Mouse (Mus musculus) embryo, embryonic 11.5 days (tissue): ENCODE measurements around the gene Opcml.
A peak's percentile ranks its signal among the peaks of the same experiment; 100 is the strongest.

Experiments used
- DNase-seq: peaks from one replicate; pipeline ENCODE4 v3.0.0-alpha.2; 2012; ENCODE audit warnings: low read depth, low spot score

Gene Opcml

GRCm38 (mm10) chr9:28327985-28328384 lies 537.4 kb downstream of the Opcml start:
- no peak for DNase-seq

GRCm38 (mm10) chr9:28328434-28328833 lies 537.9 kb downstream of the Opcml start:
- no peak for DNase-seq

- DNase-seq = no peak
Measured at GRCm38 (mm10) chr9:28329477-28329876, 538.9 kb downstream of the Opcml start.

- no peak for DNase-seq
Measured at GRCm38 (mm10) chr9:28336511-28337208, 546.1 kb downstream of the Opcml start.

GRCm38 (mm10) chr9:28337837-28338236 lies 547.3 kb downstream of the Opcml start:
- DNase-seq = no peak

- no peak for DNase-seq
Measured at GRCm38 (mm10) chr9:28354978-28355377, 564.4 kb downstream of the Opcml start.

GRCm38 (mm10) chr9:28357946-28358345 lies 567.4 kb downstream of the Opcml start:
- DNase-seq = no peak

GRCm38 (mm10) chr9:28360691-28361090 lies 570.1 kb downstream of the Opcml start:
- no peak for DNase-seq

- DNase-seq = no peak
Measured at GRCm38 (mm10) chr9:28364473-28365159, 574.0 kb downstream of the Opcml start.

GRCm38 (mm10) chr9:28365160-28365473 lies 574.5 kb downstream of the Opcml start:
- no peak for DNase-seq

- no peak for DNase-seq
Measured at GRCm38 (mm10) chr9:28386527-28387175, 596.1 kb downstream of the Opcml start.

- no peak for DNase-seq
Measured at GRCm38 (mm10) chr9:28395222-28395621, 604.6 kb downstream of the Opcml start.

GRCm38 (mm10) chr9:28395638-28396037 lies 605.1 kb downstream of the Opcml start:
- DNase-seq = no peak

- DNase-seq = peak; percentile 30
Measured at GRCm38 (mm10) chr9:28402770-28403650, 612.4 kb downstream of the Opcml start.

- DNase-seq = peak; percentile 35
Measured at GRCm38 (mm10) chr9:28403831-28404562, 613.4 kb downstream of the Opcml start.

GRCm38 (mm10) chr9:28404616-28405015 lies 614.0 kb downstream of the Opcml start:
- no peak for DNase-seq

- DNase-seq = peak; percentile 20
Measured at GRCm38 (mm10) chr9:28405816-28406215, 615.2 kb downstream of the Opcml start.

GRCm38 (mm10) chr9:28420808-28421207 lies 630.2 kb downstream of the Opcml start:
- no peak for DNase-seq

GRCm38 (mm10) chr9:28423407-28423806 lies 632.8 kb downstream of the Opcml start:
- DNase-seq = no peak

GRCm38 (mm10) chr9:28432159-28432558 lies 641.6 kb downstream of the Opcml start:
- DNase-seq = no peak

GRCm38 (mm10) chr9:28438752-28439151 lies 648.2 kb downstream of the Opcml start:
- no peak for DNase-seq
